Mouse (Mus musculus) midbrain, embryonic 16.5 days (tissue): ENCODE measurements around the gene Hist1h3f. TPM values are rescaled to one million over a fixed set of nuclear protein-coding genes. Genes with fewer than 3 reads are reported as not detected.
A peak's percentile ranks its signal among the peaks of the same experiment; 100 is the strongest.

Source experiments
- ATAC-seq: fragments of 200-750 bp; cut with Nextera tagmentation; 2 replicates; pipeline ENCODE4 v1.8.0; 2017; ENCODE audit warnings: moderate TSS enrichment
- H3K27ac ChIP-seq: fragments of 300-500 bp; sonication (generic); 2 replicates; pipeline ENCODE4 v1.5.1; 2014; ENCODE audit warnings: mild to moderate bottlenecking, low read length, mixed read lengths
- H3K27me3 ChIP-seq: fragments of 300-500 bp; sonication (generic); 2 replicates; pipeline ENCODE4 v1.6.1; 2014; ENCODE audit warnings: low read depth, low read length, mixed read lengths; ENCODE audit not compliant: control insufficient read depth, insufficient read depth
- H3K36me3 ChIP-seq: fragments of 300-500 bp; sonication (generic); 2 replicates; pipeline ENCODE4 v1.6.1; 2014; ENCODE audit warnings: mild to moderate bottlenecking, low read length, moderate library complexity, mixed read lengths; ENCODE audit not compliant: control insufficient read depth, insufficient read depth
- H3K4me1 ChIP-seq: fragments of 300-500 bp; sonication (generic); 2 replicates; pipeline ENCODE4 v1.6.1; 2014; ENCODE audit warnings: mild to moderate bottlenecking, low read length, mixed read lengths; ENCODE audit not compliant: control insufficient read depth, insufficient read depth
- H3K4me2 ChIP-seq: fragments of 300-500 bp; sonication (generic); 2 replicates; pipeline ENCODE4 v1.6.1; 2014; ENCODE audit warnings: mild to moderate bottlenecking, low read length, mixed read lengths
- H3K4me3 ChIP-seq: fragments of 300-500 bp; sonication (generic); 2 replicates; pipeline ENCODE4 v1.5.1; 2014; ENCODE audit warnings: low read depth, mild to moderate bottlenecking, low read length, moderate library complexity, mixed read lengths
- H3K9ac ChIP-seq: fragments of 300-500 bp; sonication (generic); 2 replicates; pipeline ENCODE4 v1.6.1; 2014; ENCODE audit warnings: low read depth, low read length, mixed read lengths
- H3K9me3 ChIP-seq: fragments of 300-500 bp; sonication (generic); replicated peaks from 2 replicates; pipeline ENCODE4 v1.6.1; 2014; ENCODE audit warnings: mild to moderate bottlenecking, low read length, mixed read lengths; ENCODE audit not compliant: control insufficient read depth, poor library complexity, severe bottlenecking
- WGBS: fragments of 180-500 bp; shearing (Covaris S2); extraction: QIAGEN DNeasy Blood & Tissue Kit; methylation state at CpG from one replicate; pipeline ENCODE4 v1.1.7; 2014; 5-methylcytosine and 5-hydroxymethylcytosine counted together
- polyA plus RNA-seq: library from polyadenylated mRNA; unstranded; fragments of >200 nt; fragmentation: Nextera tagmentation; extraction: Ambion mirVana; gene quantifications from 2 replicates; pipeline ENCODE4 v1.2.1, GENCODE M21; 2015

Hist1h3f gene
- polyA plus RNA-seq, 1 experiment from 2014 or later = not detected

- H3K4me2 ChIP-seq = peak overlapping the region; percentile 10; the same call in 1 of the 2 replicates
- no peaks in the 10 kb centered on the region for H3K9me3 ChIP-seq
- no peak; the same call in 1 of the 2 replicates for ATAC-seq
- no peak overlapping the region; the same call in 1 of the 2 replicates for H3K4me3 ChIP-seq
- 10% methylated on average over 5 of the region's 5 CpGs for WGBS
- H3K4me1 ChIP-seq = peaks cover 11% of the 10 kb centered on the region
- no peak overlapping the region for H3K27ac ChIP-seq
- H3K27me3 ChIP-seq = no peaks in the 10 kb centered on the region
- H3K9ac ChIP-seq = no peak overlapping the region
- no peaks in the 10 kb centered on the region for H3K36me3 ChIP-seq
These were observed 19.2 kb upstream of the Hist1h3f start for GRCm38 (mm10) chr13:23524654-23525053.

DNA sequence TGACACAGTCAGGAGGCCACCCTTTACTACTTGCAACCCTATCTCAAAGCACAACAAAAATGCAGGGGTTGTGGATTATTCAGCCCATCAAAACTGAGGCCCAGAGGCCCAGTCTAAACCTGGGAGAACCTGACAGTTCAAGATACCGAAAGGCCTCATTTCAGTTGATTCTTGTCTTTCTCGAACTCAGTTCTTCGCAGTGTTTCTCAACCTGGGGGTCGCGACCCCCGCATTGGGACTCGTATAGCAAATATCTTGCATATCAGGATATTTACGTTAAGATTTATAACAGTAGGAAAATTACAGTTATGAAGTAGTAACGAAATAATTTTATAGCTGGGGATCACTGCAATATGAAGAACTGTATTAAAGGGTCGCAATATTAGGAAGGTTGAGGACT lies 18.0 kb upstream of the Hist1h3f start:
- ATAC-seq = no peak
- 3% methylated on average over 10 of the region's 10 CpGs for WGBS
- no peaks in the 10 kb centered on the region for H3K27me3 ChIP-seq

DNA sequence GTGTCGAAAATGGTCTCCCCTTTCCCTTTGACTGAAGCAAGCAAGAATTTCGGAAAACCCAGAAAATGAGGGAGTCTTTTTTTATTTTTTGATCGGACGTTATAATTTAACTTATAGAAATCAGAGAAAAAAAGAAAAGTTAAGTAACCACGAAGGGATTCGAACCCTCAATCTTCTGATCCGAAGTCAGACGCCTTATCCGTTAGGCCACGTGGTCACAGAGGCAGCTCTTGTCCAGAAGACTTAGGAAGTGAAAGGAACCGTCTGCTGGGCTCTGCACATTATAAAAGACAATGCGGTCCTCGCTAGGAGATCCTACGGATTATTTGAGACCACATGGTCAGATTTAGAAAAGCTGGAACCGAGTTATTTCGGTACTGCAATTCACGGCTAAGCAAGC lies 17.5 kb upstream of the Hist1h3f start:
- peak overlapping the region; percentile 40; the same call in 1 of the 2 replicates for H3K9ac ChIP-seq
- no peaks in the 10 kb centered on the region for H3K36me3 ChIP-seq
- WGBS = under 1% methylated on average over 17 of the region's 17 CpGs
- no peaks in the 10 kb centered on the region for H3K9me3 ChIP-seq
- peak overlapping the region; percentile 28; the same call in 1 of the 2 replicates for H3K27ac ChIP-seq
- ATAC-seq = peak; percentile 52; the same call in 1 of the 2 replicates
- peaks cover 15% of the 10 kb centered on the region for H3K4me1 ChIP-seq
- peak overlapping the region; percentile 35 for H3K4me3 ChIP-seq
- peak overlapping the region; percentile 60 for H3K4me2 ChIP-seq
- no peaks in the 10 kb centered on the region for H3K27me3 ChIP-seq

More for the DNA sequence above, 18.0 kb upstream of the Hist1h3f start:
- Histone ChIP-seq H3K4me1 (peaks cover 15% of the 10 kb centered on the region), H3K9me3 (no peaks in the 10 kb centered on the region), H3K4me2 (peak overlapping the region; percentile 60), H3K36me3 (no peaks in the 10 kb centered on the region), H3K27ac (no peak overlapping the region), H3K4me3 (peak overlapping the region; percentile 35), H3K9ac (no peak overlapping the region)

- no peak overlapping the region for H3K9ac ChIP-seq
- 77% methylated on average over 5 of the region's 5 CpGs for WGBS
- no peaks in the 10 kb centered on the region for H3K27me3 ChIP-seq
- no peak for ATAC-seq
- no peak overlapping the region for H3K27ac ChIP-seq
- no peaks in the 10 kb centered on the region for H3K9me3 ChIP-seq
- no peak overlapping the region for H3K4me2 ChIP-seq
- H3K4me1 ChIP-seq = peaks cover 27% of the 10 kb centered on the region
- no peaks in the 10 kb centered on the region for H3K36me3 ChIP-seq
- no peak overlapping the region for H3K4me3 ChIP-seq
These were observed 14.8 kb upstream of the Hist1h3f start for GRCm38 (mm10) chr13:23529005-23529404.

- peak overlapping the region; percentile 71 for H3K4me2 ChIP-seq
- no peak for ATAC-seq
- H3K36me3 ChIP-seq = no peaks in the 10 kb centered on the region
- no peaks in the 10 kb centered on the region for H3K27me3 ChIP-seq
- H3K9me3 ChIP-seq = no peaks in the 10 kb centered on the region
- peak overlapping the region; percentile 77; the same call in 1 of the 2 replicates for H3K9ac ChIP-seq
- H3K4me1 ChIP-seq = peaks cover 33% of the 10 kb centered on the region
- peak overlapping the region; percentile 97 for H3K27ac ChIP-seq
- WGBS = 30% methylated on average over 2 of the region's 2 CpGs
- peak overlapping the region; percentile 60 for H3K4me3 ChIP-seq
These were observed 14.2 kb upstream of the Hist1h3f start for GRCm38 (mm10) chr13:23529480-23530165.

DNA sequence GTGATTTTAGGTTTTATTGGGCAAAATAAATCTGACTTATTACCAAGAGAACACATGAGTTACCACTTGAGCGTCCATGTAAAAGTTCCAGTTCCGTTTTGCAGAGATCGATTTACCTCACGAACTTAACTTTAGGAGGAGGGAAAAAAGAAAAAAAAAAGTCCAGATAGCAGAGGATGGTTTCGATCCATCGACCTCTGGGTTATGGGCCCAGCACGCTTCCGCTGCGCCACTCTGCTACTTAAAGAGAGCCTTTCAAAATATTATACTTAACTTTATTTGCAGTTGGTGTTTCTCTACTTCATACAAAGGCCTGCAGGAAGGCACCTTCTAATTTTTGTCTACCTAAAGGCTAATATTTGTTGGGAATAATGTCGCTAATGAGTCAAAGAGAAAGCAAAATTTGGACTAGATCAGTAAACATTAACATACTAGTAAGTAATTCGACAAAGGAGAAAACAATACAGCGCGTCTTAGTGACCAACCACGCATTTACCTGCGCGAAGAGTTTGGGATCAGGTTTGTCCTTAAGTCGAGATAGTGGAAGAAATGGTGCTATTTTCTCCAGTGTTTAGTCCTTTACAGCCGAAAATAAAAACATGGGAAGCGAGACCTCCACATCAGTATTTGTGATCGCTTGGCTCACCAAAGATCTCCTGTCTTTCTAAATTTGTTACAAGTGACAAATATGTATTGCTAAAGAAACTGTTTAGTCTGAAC lies 13.5 kb upstream of the Hist1h3f start:
- H3K36me3 ChIP-seq = no peaks in the 10 kb centered on the region
- peak overlapping the region; percentile 97 for H3K27ac ChIP-seq
- H3K4me3 ChIP-seq = peak overlapping the region; percentile 60
- H3K9me3 ChIP-seq = no peaks in the 10 kb centered on the region
- H3K4me2 ChIP-seq = peak overlapping the region; percentile 71
- H3K4me1 ChIP-seq = peaks cover 34% of the 10 kb centered on the region
- H3K27me3 ChIP-seq = no peaks in the 10 kb centered on the region
- peak overlapping the region; percentile 77 for H3K9ac ChIP-seq
- WGBS = under 1% methylated on average over 20 of the region's 20 CpGs
- ATAC-seq = no peak

DNA sequence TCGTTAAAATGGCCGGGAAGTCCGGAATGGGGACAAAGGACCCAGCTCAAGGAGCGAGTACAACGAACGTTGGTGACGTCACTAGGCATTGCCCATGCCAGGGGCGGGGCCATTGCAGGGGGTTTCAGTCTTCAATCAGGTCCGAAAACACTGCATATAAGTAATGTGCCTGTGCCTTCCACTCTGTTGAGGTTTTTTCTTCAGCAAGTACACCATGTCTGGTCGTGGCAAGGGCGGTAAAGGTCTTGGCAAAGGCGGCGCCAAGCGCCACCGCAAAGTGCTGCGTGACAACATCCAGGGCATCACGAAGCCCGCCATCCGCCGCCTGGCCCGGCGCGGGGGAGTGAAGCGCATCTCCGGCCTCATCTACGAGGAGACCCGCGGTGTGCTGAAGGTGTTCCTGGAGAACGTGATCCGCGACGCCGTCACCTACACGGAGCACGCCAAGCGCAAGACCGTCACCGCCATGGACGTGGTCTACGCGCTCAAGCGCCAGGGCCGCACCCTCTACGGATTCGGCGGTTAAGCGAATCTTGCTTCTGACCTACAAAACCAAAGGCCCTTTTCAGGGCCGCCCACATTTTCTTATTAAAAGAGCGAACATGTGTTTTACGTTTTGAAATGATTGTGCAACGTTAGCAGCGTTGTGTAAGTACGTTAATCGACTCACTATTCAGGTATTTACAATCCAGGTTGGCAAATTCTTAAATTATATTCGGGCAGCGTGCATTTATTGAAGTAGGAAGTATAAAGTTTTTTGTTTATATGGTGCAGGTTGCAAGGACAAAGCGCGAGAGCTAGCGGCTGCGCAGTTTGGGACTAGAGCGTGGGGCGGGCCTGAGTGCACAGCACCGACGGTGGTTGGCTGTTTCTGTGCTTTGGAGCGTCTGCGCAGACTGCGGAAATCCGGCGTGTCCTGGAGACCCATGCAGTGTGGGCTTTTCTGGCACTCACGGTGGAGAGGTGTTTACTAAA lies 12.7 kb upstream of the Hist1h3f start, which contains the start of gene Hist1h4h:
Gene Hist1h4h, plus strand, starts transcription at position 150 of the 975 bp plus-strand sequence.
- WGBS = under 1% methylated on average over 50 of the region's 70 CpGs
- peaks cover 34% of the 10 kb centered on the region for H3K4me1 ChIP-seq
- H3K4me3 ChIP-seq = peak within 1 kb of the TSS; percentile 60
- no peaks in the 10 kb centered on the region for H3K36me3 ChIP-seq
- ATAC-seq = peak; percentile 92
- peak within 1 kb of the TSS; percentile 77 for H3K9ac ChIP-seq
- peak within 1 kb of the TSS; percentile 71 for H3K4me2 ChIP-seq
- peak within 1 kb of the TSS; percentile 97 for H3K27ac ChIP-seq
- H3K9me3 ChIP-seq = no peaks in the 10 kb centered on the region
- no peaks in the 10 kb centered on the region for H3K27me3 ChIP-seq

DNA sequence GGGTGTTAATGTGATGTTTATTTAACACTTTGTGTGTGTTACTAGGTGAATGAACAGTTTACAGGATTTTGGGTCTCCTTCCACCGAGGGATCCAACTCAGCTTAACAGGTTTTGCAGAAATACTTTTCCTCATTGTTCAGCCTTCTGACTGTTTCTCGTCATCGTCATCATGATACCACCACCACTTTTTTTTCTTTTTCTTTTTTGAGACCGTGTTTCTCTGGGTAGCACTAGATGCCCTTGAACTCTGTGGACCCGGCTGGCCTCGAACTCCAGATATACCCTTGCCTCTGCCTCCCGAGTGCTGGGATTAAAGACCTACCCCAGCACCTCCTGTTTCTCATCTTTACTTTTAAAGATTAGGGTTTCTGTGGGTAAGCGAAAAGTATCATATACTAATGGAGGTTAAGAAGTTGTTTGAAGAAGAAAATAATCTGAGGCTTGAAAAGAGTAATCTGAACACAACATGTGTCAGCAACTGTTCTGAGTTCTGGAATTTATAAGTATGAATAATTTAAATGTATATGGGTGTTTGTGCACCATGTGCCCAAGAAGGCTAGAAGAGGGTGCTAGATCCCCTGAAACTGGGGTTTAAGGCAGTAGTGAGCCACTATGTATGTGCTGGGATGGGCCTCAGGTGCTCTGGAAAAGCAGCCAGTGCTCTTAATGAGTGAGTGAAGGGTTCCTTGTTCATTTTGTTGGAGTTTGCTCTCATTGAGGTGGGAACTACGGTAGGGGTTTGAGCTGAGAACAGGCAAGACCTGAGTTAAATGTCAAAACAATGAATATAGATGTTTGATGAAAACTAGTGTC lies 11.4 kb upstream of the Hist1h3f start:
- no peaks in the 10 kb centered on the region for H3K36me3 ChIP-seq
- WGBS = 19% methylated on average over 9 of the region's 9 CpGs
- H3K4me1 ChIP-seq = peaks cover 31% of the 10 kb centered on the region
- no peak for ATAC-seq
- H3K27me3 ChIP-seq = no peaks in the 10 kb centered on the region
- peak overlapping the region; percentile 60 for H3K4me3 ChIP-seq
- peak overlapping the region; percentile 71 for H3K4me2 ChIP-seq
- peak overlapping the region; percentile 97 for H3K27ac ChIP-seq
- no peaks in the 10 kb centered on the region for H3K9me3 ChIP-seq
- H3K9ac ChIP-seq = 0 out of 2 replicates have a peak overlapping the region, but pooled peaks have one; percentile 77
